Mouse (Mus musculus) forebrain, embryonic 10.5 days (tissue): Measurements from ENCODE around the gene Rbfox2. TPM values are rescaled to one million over a fixed set of nuclear protein-coding genes. Genes with fewer than 3 reads are reported as not detected.
A peak's percentile ranks its signal among the peaks of the same experiment; 100 is the strongest.

Experiments
- DNase-seq: peaks from one replicate; pipeline ENCODE4 v3.0.0-alpha.2; 2017; ENCODE audit warnings: low spot score; ENCODE audit errors: extremely low spot score
- H3K27ac ChIP-seq: fragments of 300-500 bp; sonication (generic); 2 replicates; pipeline ENCODE4 v1.5.1; 2016; ENCODE audit warnings: mild to moderate bottlenecking
- H3K27me3 ChIP-seq: fragments of 300-500 bp; sonication (generic); 2 replicates; pipeline ENCODE4 v1.6.1; 2016; ENCODE audit warnings: mild to moderate bottlenecking; ENCODE audit not compliant: poor library complexity, severe bottlenecking
- H3K36me3 ChIP-seq: fragments of 300-500 bp; sonication (generic); replicated peaks from 2 replicates; pipeline ENCODE4 v1.6.1; 2016; ENCODE audit warnings: mild to moderate bottlenecking, moderate library complexity
- H3K4me1 ChIP-seq: fragments of 300-500 bp; sonication (generic); 2 replicates; pipeline ENCODE4 v1.6.1; 2016
- H3K4me3 ChIP-seq: fragments of 300-500 bp; sonication (generic); 2 replicates; pipeline ENCODE4 v1.5.1; 2016; ENCODE audit warnings: mild to moderate bottlenecking, moderate library complexity
- H3K9me3 ChIP-seq: fragments of 300-500 bp; sonication (generic); 2 replicates; pipeline ENCODE4 v1.6.1; 2016; ENCODE audit warnings: mild to moderate bottlenecking, moderate library complexity
- WGBS: fragments of 180-500 bp; shearing (Covaris S2); methylation state at CpG from one replicate; pipeline ENCODE4 v1.1.7; 2016; 5-methylcytosine and 5-hydroxymethylcytosine counted together
- polyA plus RNA-seq: library from polyadenylated mRNA; unstranded; fragments of >200 nt; fragmentation: Nextera tagmentation; extraction: Ambion mirVana; gene quantifications from 2 replicates; pipeline ENCODE4 v1.2.1, GENCODE M21; 2016

Rbfox2 gene
- polyA plus RNA-seq, 1 experiment from 2014 or later: 39.0 TPM

GRCm38 (mm10) chr15:77089249-77089648, 217.6 kb downstream of the Rbfox2 start:
- no peak for DNase-seq
- Histone ChIP-seq H3K27ac (no peak overlapping the region), H3K27me3 (no peaks in the 10 kb centered on the region), H3K4me1 (0 out of 2 replicates have a peak, but pooled peaks cover under 1% of the 10 kb centered on the region), H3K4me3 (no peak overlapping the region), H3K9me3 (no peaks in the 10 kb centered on the region), H3K36me3 (peaks cover 59% of the 10 kb centered on the region)
- 83% methylated on average over 11 of the region's 11 CpGs for WGBS

- Histone ChIP-seq H3K4me3 (no peak overlapping the region), H3K36me3 (peaks cover 66% of the 10 kb centered on the region), H3K27me3 (no peaks in the 10 kb centered on the region), H3K4me1 (peaks cover 21% of the 10 kb centered on the region), H3K27ac (no peak overlapping the region), H3K9me3 (no peaks in the 10 kb centered on the region)
- 96% methylated on average over 1 of the region's 1 CpGs for WGBS
- DNase-seq: no peak
Observed at GRCm38 (mm10) chr15:77086488-77086887, 220.3 kb downstream of the Rbfox2 start.

GRCm38 (mm10) chr15:77085818-77086217, 221.0 kb downstream of the Rbfox2 start:
- Histone ChIP-seq H3K27me3 (no peaks in the 10 kb centered on the region), H3K9me3 (no peaks in the 10 kb centered on the region), H3K36me3 (peaks cover 68% of the 10 kb centered on the region), H3K4me1 (peaks cover 24% of the 10 kb centered on the region), H3K4me3 (no peak overlapping the region), H3K27ac (no peak overlapping the region)
- WGBS: 92% methylated on average over 7 of the region's 7 CpGs
- no peak for DNase-seq

DNA sequence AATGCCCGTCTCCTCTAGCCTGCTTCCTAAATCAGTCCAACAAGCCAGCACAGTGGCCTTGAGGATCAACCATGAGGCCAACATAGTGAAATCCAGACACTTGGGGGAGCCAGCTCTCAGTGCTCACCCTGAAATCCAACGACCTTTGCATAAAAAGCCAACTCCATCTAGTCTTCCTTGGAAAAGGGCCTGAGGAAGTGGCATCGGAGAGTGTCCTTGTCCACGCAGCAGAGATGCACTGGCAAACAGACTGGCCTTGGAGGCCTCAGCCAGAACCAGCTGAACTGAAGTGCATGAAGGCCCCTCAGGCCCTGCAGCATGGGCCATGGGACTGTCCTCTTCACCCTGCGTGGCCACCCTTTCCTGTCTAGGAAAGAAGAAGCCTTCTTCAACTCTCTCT, 225.3 kb downstream of the Rbfox2 start:
- H3K27me3 ChIP-seq: no peaks in the 10 kb centered on the region
- H3K4me1 ChIP-seq: peaks cover 47% of the 10 kb centered on the region
- DNase-seq: no peak
- no peak overlapping the region for H3K27ac ChIP-seq
- H3K4me3 ChIP-seq: no peak overlapping the region
- H3K9me3 ChIP-seq: no peaks in the 10 kb centered on the region
- H3K36me3 ChIP-seq: peaks cover 84% of the 10 kb centered on the region
- 85% methylated on average over 5 of the region's 5 CpGs for WGBS

DNA sequence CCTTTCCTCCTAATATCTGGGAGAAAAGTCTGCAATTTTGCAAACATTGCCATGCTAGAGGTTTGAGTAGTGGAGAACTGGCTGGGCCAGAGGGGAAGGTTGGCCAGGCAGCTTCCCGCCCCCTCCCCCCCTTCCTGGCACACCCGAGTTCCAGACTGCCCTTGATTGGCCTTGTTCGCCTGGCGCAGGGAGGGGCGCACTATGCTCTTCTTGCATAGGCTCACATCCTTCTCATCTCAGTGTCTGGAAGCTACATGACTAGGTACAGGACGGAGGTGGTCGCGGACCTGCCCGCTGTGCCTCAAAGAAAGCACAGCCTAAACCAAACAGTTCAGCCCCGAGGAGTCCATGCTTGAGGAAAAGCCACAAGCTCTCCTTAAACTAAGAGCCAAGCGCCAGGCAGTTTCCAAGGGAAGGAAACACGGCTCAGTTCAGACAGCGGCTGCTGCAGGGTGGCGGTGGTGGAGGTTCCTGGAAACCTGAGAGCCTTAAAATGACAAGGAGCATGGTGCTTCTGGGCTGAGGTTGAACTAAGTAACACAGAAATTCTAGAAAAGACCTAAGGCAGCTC, 226.0 kb downstream of the Rbfox2 start:
- no peaks in the 10 kb centered on the region for H3K27me3 ChIP-seq

GRCm38 (mm10) chr15:77079890-77080361, 226.9 kb downstream of the Rbfox2 start:
- WGBS: 78% methylated on average over 11 of the region's 11 CpGs
- H3K9me3 ChIP-seq: no peaks in the 10 kb centered on the region
- no peak for DNase-seq
- H3K4me1 ChIP-seq: peaks cover 47% of the 10 kb centered on the region
- no peak overlapping the region for H3K4me3 ChIP-seq
- H3K36me3 ChIP-seq: peaks cover 82% of the 10 kb centered on the region
- H3K27me3 ChIP-seq: no peaks in the 10 kb centered on the region
- H3K27ac ChIP-seq: no peak overlapping the region

More for the DNA sequence above, 226.0 kb downstream of the Rbfox2 start:
- no peak overlapping the region for H3K27ac ChIP-seq
- H3K36me3 ChIP-seq: peaks cover 86% of the 10 kb centered on the region
- no peak for DNase-seq
- peaks cover 47% of the 10 kb centered on the region for H3K4me1 ChIP-seq
- H3K4me3 ChIP-seq: no peak overlapping the region
- 84% methylated on average over 14 of the region's 14 CpGs for WGBS
- H3K9me3 ChIP-seq: no peaks in the 10 kb centered on the region

DNA sequence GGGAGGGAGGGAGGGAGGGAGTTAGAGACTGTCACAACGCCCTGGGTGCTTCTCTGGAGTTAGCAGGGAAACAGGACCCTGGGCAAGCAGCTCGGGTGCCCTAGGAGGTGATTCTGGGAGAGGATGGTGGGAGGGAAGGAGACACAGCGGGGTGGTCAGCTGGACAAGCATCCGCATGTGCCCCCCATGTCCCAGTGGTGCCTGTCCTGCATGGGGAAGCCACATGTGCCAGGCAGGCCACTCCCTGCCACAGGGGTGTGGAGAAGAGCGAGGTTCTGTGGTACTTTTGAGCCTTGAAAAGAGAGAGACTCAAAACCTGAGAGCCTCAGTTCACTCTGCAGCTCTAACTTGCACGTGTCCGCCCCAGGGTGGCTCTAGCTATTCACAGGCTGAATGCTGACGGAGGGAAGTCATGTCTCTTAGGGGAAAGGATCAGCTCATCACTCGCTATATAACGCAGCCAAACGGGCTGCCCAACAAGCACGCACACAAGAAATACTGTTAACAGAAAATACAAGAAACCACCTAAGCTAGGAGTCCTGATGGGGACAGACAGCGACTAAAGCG, 227.5 kb downstream of the Rbfox2 start:
- H3K27ac ChIP-seq: 0 out of 2 replicates have a peak overlapping the region, but pooled peaks have one; percentile 20
- DNase-seq: no peak
- H3K9me3 ChIP-seq: no peaks in the 10 kb centered on the region
- peaks cover 47% of the 10 kb centered on the region for H3K4me1 ChIP-seq
- H3K4me3 ChIP-seq: no peak overlapping the region
- 67% methylated on average over 14 of the region's 14 CpGs for WGBS
- peaks cover 77% of the 10 kb centered on the region for H3K36me3 ChIP-seq
- no peaks in the 10 kb centered on the region for H3K27me3 ChIP-seq

- WGBS: 60% methylated on average over 3 of the region's 3 CpGs
- DNase-seq: no peak
- no peak overlapping the region for H3K4me3 ChIP-seq
- H3K36me3 ChIP-seq: peaks cover 74% of the 10 kb centered on the region
- no peaks in the 10 kb centered on the region for H3K9me3 ChIP-seq
- no peak overlapping the region for H3K27ac ChIP-seq
- peaks cover 43% of the 10 kb centered on the region for H3K4me1 ChIP-seq
- no peaks in the 10 kb centered on the region for H3K27me3 ChIP-seq
Observed at GRCm38 (mm10) chr15:77078786-77079185, 228.0 kb downstream of the Rbfox2 start.

- peaks cover 35% of the 10 kb centered on the region for H3K4me1 ChIP-seq
- H3K4me3 ChIP-seq: no peak overlapping the region
- H3K27ac ChIP-seq: no peak overlapping the region
- 91% methylated on average over 9 of the region's 9 CpGs for WGBS
- peaks cover 68% of the 10 kb centered on the region for H3K36me3 ChIP-seq
- no peaks in the 10 kb centered on the region for H3K27me3 ChIP-seq
- no peaks in the 10 kb centered on the region for H3K9me3 ChIP-seq
- no peak for DNase-seq
Observed at GRCm38 (mm10) chr15:77077906-77078305, 228.9 kb downstream of the Rbfox2 start.

DNA sequence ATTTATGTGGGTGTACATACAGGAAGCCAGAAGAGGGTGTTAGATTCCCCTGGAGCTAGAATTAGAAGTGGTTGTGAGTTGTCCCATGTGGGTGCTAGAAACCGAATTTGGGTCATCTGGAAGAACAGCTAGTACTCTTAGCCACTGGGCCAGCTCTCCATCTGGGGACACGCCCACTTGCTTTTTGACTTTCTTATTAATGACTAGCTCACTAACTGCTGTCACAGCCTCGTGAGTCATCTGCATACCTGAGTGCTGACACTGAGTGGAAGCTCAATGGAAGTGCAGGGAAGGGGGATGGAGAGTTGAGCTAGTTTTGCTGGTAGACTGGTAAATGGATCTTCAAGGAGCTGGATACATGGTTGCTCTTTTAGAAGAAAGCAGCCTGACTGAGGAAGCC, 230.3 kb downstream of the Rbfox2 start:
- no peaks in the 10 kb centered on the region for H3K27me3 ChIP-seq
- DNase-seq: no peak
- H3K9me3 ChIP-seq: no peaks in the 10 kb centered on the region
- no peak overlapping the region for H3K4me3 ChIP-seq
- no peak overlapping the region for H3K27ac ChIP-seq
- peaks cover 30% of the 10 kb centered on the region for H3K4me1 ChIP-seq
- peaks cover 54% of the 10 kb centered on the region for H3K36me3 ChIP-seq
- 89% methylated on average over 3 of the region's 3 CpGs for WGBS

DNA sequence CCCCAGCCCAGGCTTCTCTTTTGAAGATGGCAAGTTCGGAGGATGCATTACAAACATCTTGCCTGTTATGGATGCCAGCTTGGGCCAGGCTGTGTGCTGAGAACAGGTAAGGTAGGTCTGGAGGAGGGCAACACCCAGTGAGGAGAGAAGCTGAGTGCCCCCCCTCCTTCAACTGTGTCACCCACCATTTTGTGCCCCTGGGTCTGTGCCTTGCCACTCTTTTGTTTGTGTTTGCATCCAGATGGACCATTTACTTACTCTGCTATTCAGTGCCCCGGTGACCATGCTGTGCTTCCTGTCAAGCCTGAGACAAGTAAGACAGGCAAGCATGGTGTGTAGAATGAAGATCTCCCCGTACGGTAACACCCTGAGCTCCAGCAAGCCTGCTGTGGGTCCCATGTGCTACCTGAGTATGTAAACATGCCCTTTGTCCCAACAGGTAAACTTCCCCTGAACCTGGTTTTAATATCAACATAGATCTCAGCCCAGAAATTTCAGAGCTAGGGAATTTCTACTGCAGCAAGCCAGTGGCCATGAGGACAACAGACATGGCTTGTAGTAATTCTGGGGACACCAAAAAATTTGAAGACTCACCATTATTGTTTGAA, 234.1 kb downstream of the Rbfox2 start:
- peaks cover 11% of the 10 kb centered on the region for H3K4me1 ChIP-seq
- H3K27ac ChIP-seq: no peak overlapping the region
- DNase-seq: no peak
- H3K27me3 ChIP-seq: no peaks in the 10 kb centered on the region
- H3K9me3 ChIP-seq: no peaks in the 10 kb centered on the region
- H3K4me3 ChIP-seq: no peak overlapping the region
- H3K36me3 ChIP-seq: peaks cover 22% of the 10 kb centered on the region
- 77% methylated on average over 4 of the region's 4 CpGs for WGBS

DNA sequence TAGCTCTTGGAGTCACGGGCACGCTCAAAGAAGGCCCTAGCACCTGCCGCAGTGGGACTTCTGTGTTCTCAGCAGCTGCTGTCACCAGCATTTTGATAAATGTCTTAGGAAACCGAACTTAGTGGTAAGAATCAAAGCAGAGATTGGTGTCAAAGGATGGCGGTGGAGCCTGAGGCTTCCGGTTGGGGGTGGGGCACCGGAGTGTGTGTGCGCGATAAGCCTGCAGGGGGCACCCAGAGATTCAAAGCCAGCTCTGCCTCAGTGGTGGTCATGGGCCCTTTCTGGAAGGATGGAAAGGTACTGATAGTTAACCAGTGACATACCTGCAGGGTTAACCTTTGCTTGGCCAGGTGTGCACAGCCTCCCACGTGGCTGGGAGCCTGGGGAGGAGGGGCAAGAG, 235.3 kb downstream of the Rbfox2 start:
- H3K9me3 ChIP-seq: no peaks in the 10 kb centered on the region
- peak; percentile 23 for DNase-seq
- peaks cover 10% of the 10 kb centered on the region for H3K36me3 ChIP-seq
- peak overlapping the region; percentile 6; the same call in 1 of the 2 replicates for H3K4me3 ChIP-seq
- H3K27ac ChIP-seq: peak overlapping the region; percentile 3; the same call in 1 of the 2 replicates
- WGBS: 26% methylated on average over 10 of the region's 10 CpGs
- H3K4me1 ChIP-seq: peaks cover 11% of the 10 kb centered on the region
- H3K27me3 ChIP-seq: no peaks in the 10 kb centered on the region

- Histone ChIP-seq H3K36me3 (peaks cover 5% of the 10 kb centered on the region; the same call in 1 of the 2 replicates), H3K27ac (peak overlapping the region; percentile 3; the same call in 1 of the 2 replicates), H3K4me3 (no peak overlapping the region), H3K27me3 (no peaks in the 10 kb centered on the region), H3K9me3 (no peaks in the 10 kb centered on the region), H3K4me1 (peaks cover 11% of the 10 kb centered on the region)
- 90% methylated on average over 11 of the region's 11 CpGs for WGBS
- no peak for DNase-seq
Observed at GRCm38 (mm10) chr15:77070745-77071268, 236.0 kb downstream of the Rbfox2 start.
